Mouse (Mus musculus) cerebral cortex, adult 2 months (tissue): ENCODE data around the gene Fan1.

Experiments used
- WGBS: fragments of 180-500 bp; shearing (Covaris S2); methylation state at CpG from one replicate; pipeline ENCODE4 v1.1.7; 2018; 5-methylcytosine and 5-hydroxymethylcytosine counted together

Gene Fan1

DNA sequence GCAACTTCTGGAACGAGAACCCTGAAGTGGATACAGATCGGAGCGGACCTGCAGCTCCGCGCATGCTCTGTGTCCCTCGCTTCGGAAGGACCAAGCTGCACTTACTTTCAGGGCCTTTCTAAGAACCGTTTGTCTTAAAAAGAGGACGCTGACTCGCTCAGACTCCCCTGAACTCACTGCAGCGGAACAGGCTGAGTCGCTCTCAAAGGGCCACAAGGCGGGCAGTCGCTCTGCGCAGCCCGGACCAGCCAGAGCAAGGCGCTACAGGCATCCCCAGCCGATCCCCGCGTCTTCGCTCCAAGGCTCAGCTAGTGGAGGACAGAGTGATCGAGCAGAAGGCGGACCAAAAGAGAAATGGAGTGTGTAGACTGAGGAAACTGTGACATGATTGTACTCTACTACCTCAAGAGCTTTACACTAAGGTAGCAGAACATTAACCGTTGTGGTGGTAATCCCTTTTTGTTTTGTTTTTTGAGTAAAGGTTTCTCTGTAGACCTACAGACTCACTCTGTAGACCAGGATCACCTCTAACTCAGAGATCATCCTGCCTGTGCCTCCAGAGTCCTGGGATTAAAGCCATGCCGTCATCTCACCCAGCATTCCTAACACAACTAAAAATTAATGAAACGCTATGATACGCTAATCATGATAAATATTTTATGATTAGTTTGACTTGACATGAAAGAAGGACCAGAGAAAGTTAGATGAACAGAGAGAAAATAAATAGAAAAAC is at the start of gene Fan1:
Fan1 (minus strand) TSS at position 266 of the 733 bp plus-strand sequence.
- WGBS, result 4% methylated on average over 27 of the region's 27 CpGs

DNA sequence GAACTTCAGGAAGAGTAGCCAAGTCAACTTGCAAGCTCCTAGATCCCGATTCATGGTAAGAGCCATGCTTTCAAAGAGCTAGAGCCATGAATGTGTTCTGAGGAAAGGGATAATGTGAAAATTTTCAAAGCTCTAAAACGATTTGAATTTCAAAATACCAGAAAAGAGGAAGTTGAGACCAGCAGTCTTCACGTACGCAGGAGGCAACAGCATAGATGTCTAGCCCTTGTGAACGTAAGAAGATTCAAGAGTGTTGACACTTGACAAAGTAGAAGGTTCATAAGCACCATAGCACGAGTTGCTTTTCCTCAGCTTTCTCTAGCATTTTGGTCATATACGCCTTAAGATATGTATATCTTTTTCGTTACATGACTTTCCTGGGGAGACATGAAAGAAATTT is 30.1 kb upstream of the Fan1 start:
- 92% methylated on average over 8 of the region's 8 CpGs for WGBS

DNA sequence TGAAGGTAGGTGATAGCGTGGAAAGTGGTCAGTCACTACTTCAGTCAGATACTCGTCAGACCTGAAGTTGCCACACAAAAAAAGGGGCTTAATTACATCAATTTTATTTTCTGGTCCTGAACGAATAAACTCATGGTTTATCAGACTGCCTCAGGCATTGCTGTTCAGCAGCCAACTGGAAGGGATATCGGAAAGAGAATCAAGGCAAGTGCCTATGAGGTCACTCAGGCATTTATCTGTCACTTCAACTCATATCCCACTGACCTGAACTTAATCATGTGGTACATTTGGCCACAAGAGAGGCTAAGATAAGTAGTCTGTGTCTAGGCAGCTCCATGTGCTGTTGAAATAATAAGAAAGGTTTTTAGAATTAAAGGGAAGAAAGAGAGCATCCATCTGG is 28.6 kb upstream of the Fan1 start:
- WGBS, result 95% methylated on average over 4 of the region's 4 CpGs

DNA sequence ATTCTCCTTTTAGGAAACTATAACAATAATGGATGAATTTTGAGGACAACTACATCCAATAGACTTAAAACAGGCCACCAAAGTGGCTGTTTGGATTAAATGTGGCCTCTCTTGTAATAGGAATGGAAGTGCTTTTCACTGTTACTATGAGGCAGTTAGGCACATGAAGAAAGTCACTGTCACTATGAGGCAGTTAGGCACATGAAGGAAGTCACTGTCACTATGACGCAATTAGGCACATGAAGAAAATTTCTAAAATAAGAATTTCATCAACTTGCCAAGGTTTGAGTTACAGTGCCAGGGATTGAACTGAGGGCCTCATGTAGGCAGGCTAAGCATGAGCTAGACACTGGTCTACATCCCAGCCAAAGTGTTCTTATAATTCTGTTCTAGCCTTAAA is 26.8 kb upstream of the Fan1 start:
- WGBS, result 71% methylated on average over 1 of the region's 1 CpGs

DNA sequence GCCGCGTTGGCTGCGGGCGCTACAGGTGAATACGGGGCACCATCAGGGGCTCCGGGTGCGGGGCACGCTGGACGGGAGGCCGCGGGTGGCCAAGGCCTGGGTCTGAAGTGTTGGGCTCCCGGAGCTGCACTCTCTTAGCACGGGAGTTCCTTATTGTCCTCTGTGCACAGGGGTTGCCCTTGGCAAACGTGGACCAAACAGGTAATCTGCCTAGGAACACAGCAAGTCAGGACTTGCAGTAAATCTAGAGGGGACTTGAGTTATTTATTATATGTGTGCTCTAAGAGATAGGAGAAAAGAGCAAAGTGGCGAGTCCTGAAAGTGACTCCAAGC is 18.9 kb upstream of the Fan1 start:
- WGBS, result 1% methylated on average over 15 of the region's 15 CpGs

DNA sequence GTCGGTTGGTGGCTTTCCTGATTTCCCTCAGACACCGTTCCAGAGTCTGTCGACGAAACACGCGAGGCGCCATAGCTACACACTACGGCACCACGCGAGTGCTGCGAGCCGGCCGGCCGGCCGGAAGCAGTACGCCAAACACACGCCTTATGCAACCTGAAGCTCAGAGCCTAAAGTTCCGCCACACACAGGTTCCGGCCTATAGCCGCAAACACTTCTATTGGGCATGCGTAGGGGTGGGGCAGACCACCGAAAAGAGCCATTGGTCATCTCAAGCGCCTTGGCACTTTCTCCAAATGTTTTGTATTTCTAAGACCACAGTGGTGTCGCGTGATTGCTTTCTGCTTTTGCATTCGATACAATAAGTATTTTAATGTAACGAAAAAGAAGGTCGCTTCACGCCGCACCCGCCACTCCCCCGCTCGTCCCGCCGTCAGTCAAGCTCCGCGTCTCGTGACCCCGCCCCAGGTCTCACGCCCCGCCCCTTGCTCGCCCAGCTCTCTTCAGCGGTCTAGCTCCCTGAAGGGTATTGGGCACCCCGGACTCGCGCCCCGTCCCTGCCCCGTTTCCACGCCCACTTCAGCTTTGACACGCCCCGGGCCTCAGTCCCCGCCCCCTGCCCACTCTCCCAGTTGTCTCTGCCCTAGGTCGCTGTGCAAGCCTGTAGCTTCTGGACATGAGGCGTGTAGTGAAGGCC is 18.4 kb upstream of the Fan1 start, which contains the start of the genes Mphosph10 and Mcee:
Mphosph10 (minus strand) TSS at position 147 of the 697 bp plus-strand sequence.
Mcee (plus strand) TSS at position 486 of the 697 bp plus-strand sequence.
- WGBS, result under 1% methylated on average over 54 of the region's 54 CpGs

DNA sequence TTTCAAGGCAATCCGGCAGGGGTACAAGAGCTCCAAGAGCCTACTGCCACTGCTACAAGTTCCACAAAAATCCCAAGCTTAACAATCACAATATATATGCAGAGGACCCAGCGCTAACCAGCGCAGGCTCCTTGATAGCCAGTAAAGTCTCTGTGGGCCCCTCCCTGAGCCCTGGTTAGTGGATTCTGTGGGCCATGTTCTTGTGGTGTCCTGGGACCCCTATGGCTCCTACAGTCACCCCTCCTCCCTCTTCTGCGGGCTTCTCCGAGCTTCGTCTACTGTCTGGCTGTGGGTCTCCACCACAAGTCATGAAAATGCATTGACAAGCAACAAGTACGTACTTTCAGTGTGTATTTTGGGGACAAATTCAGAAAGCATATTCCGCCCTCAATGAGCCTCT is 17.6 kb upstream of the Fan1 start:
- WGBS, result 3% methylated on average over 8 of the region's 8 CpGs

DNA sequence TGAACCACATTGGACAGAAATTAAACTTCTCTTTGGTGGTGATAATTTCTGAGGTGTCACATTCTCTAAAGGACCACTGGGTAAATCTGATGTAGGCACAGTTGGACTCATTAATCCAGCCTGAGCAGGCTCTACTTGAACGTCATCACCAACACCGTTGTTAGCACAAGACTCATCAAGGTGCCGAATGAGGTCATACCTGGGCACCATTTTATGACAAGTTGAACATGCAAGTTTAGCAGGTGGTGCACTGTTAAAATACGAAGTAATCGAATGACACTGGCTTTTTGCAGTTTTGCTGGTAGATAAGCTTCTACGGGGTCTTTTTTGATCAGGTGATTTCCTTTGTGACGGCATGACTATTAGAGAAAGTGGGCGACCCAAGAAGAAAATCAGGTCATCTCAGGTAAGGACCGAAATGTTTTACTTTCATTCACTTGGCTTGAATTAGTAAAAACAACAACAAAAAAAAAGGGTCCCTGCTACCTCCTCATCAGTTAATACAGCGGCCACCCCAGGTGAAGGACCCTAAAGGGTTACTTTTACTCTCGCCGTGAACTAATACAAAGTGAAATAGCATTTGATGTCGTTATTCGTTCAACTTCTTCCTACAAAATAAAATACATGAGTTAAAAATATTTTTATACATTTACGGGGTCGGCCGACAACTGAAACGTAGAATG is 607 bp downstream of the Fan1 start:
- WGBS, result 9% methylated on average over 18 of the region's 18 CpGs

DNA sequence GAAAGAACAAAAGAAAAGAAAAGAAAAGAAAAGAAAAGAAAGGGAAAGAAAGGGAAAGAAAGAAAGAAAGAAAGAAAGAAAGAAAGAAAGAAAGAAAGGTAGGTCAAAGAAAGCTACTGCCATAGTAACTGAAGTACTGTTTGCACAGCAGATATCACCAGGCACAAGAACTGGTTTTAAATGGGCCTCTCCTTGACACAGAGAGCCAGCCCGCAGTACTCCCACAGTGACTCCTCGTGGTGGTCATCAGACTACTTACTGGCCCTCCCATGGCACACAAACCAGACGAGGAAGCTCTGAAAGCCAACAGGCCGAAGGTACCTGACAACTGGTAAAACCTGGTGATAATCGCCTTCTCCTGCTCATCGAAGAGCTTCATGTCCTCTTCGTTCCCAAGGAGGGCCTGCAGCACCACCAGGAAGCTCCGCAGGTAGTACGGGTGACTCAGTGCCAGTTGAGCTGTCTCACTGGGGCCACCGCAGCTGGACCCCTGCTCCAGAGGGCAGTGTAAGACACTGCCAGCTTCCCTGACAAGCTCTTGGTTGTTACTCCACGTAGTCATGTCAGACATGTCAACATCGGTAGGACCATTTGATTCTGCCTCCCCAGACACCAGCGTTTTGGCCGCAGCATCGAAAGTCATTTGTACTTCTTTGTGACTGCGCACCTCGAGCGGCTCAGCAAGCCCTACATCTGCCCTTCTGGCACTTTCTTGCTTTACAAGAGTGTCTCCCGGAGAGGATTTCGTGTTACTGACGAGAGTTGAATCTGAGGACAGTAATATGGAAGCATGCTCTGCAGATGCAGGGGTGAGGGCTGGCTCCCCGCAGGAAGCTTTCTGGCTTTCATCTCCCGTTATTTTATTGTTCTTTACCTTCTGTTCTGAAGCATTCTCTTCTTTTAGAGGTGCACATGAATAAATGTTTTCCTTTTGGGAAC is 1.7 kb downstream of the Fan1 start:
- 90% methylated on average over 23 of the region's 23 CpGs for WGBS

DNA sequence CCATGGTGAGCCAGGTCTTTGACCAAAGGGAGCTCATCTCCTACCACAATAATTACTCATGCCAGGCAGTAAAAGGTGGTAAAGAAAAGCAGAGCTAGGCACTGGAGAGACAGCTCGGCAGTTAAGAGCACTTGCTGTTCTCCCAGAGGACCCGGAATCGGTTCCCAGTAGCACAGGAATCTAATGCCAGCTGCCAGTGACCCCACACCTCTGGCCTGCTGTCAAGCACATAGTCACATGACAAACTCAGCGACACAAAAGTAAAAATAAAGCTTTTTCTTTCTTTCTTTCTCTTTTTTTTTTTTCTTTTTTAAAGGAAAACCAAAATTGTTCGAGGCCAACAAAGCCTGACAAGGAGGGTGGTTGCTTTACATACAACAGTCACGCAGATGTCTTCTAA is 4.1 kb downstream of the Fan1 start:
- WGBS, result 76% methylated on average over 6 of the region's 6 CpGs

DNA sequence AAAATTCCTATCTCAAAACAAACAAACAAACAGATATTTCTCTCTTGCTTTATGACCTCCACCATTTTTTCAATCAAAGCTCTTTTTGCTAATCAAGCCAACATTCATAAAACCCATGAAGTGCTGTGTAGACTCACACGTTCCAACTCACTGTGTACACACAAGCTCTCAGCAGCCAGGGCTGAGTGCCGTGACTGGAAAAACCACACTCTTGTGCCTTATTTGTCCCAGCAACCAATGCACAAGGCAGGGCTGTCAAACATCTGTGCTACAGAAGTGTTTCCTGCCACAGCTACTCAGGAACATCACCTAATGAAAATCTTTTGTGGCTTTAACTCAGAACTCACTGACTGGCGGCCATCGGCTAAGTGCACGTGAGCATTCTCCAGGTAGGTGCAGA is 8.0 kb downstream of the Fan1 start:
- 87% methylated on average over 5 of the region's 5 CpGs for WGBS

DNA sequence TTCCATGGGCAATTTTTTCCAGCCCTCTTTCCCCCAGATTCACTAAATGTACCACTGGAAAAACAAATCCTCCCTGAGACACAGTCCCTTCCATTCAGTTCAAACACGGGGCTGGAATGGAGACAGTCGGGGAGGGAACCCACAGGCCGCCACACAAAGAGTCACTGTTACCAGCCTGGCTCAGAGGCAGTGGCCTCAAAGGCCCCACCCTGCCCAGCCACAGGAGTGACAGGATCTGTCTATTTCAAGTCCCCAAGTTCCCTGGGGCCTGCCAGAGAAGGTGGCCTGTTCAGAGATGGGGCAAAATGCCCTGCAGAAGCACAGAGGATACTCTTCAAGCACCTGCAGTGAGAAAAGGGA is 13.3 kb downstream of the Fan1 start:
- 52% methylated on average over 3 of the region's 3 CpGs for WGBS

DNA sequence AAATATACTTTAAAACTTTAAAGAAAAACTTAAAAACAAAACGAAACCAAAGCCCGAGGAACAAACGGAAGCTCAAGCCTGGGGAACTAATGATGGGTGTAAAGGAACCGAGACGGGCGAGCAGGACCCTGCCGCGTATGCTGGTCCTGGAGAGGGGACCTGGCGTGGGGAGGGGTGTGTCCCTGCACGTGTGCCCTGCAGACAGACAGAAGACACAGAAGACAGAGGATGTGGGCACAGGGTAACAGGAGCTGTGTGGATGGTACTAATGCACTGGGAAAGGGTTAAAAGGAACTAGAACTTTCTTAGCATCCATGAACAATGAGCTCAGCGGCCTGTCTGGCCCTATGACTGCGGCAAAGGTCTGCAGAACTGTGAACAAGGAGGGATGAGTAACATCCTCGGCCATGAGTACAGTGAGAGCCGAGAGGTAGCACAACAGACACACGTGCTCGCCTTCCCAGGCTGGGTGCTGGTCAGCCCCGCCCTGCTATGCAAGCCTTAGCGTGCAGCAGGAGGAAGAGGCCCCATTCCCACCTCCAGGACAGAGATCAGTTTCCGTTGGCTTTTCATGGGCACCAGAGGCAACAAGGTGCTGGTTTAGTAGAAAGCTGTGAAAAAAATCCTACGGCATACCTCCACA is 13.8 kb downstream of the Fan1 start:
- WGBS, result 74% methylated on average over 20 of the region's 20 CpGs

DNA sequence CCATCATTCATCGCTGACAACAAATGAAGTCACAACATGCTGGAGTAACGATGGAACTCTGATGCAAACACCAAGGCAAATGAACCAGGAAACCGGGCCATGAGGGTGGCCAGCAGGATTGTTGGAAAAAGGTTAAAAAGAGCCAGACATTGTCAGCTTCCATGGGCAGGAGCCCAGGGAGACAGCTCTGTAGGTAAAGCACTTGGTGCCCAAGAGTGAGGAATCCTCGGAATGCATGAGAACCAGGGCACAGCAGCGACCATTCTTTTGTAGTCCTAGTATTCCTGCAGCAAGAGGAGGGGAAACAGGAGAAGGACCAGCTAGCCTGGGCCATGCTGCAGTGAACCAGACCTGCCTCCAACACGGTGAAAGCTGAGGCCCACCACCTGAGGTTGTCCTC is 15.2 kb downstream of the Fan1 start:
- WGBS, result 85% methylated on average over 6 of the region's 6 CpGs

DNA sequence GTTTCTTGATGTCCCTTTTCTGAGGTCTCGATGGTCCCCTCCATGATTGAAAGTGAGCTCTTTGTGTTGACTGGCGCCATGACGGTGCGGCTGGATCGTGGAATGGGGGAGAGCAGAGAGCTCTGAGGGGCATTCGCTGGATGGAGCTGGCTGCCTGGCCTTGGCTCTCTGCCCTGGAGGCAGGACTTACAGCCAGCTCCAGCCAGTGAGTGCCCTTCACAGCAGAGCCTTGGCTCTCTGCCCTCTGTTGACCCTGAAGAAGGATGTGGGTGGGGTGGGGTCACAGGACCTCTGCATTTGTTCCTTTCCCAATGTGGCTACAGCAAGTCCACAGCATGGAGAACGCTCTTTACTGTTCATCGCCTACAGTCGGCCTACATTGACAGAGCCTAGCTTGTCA is 16.5 kb downstream of the Fan1 start:
- WGBS, result 56% methylated on average over 9 of the region's 9 CpGs

DNA sequence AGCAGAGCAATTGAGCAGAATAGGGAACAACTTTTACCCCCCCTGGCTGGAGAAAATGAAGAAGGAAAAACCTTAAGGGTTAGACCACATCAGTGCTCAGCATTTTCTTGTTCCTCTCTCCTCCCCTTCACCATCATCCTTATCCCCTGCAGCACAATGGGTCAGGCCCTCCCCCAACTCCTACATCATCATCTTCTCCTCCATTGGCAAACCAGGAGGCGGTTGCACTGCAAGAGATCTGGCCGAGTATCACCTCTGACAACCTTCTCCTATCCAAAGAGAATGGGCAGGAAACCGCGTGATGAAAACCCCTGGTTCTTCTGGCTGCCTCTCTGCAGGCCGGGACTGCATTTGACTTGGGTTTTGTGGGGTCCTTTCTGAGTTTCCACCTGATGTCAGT is 17.2 kb downstream of the Fan1 start:
- 85% methylated on average over 5 of the region's 5 CpGs for WGBS

DNA sequence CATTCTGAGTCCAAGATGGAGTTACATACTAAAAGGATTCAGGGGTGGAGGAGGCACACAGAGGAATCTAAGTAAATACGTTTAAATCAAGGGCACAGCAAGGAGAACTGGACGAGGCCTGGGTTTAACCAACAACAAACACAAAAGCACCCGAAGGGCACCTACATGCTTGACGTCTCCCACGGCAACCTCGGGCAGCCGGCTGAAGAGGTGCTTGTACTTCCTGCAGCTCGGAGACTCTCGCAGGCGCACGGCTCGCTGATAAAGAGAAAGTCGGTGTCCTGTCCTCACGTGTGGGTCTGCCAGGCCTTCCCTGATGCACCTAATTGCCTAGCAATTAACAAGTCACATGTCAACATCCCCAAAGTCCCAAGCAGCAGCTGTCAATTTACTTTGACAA is 19.7 kb downstream of the Fan1 start:
- WGBS, result 79% methylated on average over 14 of the region's 14 CpGs

DNA sequence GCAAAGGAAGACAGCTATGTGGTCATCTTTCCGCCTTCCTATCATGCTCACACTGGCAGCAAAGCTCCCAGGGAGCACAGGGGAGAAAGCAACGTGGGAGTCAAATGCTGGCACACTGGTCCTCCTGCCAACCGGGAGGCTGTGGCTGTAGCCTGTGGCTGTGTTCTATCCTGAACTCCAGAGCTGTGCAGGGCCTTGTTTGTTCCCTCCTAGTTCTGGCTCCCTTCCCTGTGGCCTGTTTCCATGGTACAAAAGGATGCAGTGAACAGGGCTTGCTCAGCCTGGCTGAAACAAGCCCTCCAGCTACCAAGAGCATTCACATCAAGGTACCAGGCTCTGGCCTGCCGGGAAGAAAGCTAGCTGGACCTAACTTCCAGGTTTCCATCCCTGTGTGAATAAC is 22.8 kb downstream of the Fan1 start:
- WGBS, result 31% methylated on average over 4 of the region's 4 CpGs

DNA sequence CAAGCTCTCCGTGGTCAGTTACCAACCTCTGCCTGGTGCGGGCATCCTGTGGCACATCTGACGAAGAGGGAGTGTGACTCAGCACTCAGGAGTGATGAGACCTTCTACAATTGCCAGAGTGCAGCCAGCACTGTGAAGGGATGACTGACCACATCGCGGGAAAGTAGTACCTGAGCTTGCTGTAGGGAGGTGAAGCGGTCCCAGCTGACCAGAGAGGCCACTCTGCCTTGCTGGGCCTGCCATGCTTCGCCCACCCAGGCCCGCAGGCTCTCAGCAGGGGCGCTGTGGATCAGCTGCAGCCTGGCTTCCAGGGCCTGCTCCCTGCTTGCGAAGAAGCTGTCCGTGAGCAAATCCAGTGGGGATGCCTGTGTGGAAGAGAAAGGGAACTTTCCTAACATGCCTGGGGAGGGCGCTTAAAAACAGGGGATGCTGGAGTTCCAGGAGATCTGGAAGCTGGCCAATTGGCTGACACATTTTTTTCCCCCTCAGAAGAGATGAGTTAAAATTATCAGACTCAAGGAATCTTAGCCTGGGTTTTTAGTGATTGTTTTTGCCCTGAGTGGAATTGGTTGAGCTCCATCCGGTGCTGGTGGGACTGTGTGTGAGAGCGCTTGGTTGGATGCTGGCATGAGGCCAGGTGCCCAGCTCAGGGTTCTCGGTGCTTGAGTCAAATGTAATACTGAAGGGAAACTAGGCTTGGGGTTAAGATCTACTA is 24.6 kb downstream of the Fan1 start:
- WGBS, result 56% methylated on average over 15 of the region's 15 CpGs

DNA sequence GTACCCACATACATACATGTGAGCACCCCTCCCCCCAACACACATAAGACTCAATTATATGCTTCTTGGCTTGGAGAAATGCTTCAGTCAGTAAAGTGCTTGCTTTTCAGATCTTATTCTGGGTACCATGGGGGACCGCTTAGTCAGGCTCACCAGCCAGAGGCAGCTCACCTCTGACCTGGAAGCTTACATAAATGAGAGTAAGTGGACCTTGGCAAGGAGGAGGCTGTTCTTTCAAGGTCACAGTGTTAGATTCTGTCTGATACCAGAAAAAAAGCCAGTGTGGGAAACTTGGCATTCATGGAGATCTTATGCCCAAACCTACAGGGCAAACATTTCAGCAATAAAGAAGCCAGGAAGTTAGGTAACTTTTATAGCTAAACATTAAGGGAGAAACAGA is 26.1 kb downstream of the Fan1 start:
- 100% methylated on average over 1 of the region's 1 CpGs for WGBS

DNA sequence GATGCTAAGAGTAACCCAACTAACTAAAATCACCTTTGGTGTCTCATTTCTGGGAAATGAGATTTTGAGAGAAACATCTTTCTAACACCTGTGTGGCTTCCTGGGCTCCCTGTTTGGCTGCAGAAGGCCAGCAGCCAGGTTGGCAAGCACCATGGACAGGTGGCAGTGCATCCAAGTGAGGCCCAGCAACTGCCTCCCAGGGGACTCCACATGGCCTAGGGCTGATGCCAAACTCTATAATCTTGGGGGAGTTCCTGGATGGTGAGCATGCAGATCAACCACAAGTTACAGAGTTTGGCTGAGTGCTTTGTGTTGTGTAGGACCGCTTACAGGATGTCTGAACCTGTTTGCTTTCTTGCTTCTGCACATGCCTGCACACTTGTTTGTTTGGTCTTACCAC is 41.2 kb downstream of the Fan1 start:
- 93% methylated on average over 1 of the region's 1 CpGs for WGBS
